Mouse (Mus musculus) E14TG2a.4 (cell line): ENCODE results near the gene Irf2bpl.

Experiments
- H3K27me3 ChIP-seq: 2 replicates; pipeline ENCODE4 v1.6.1; 2014; ENCODE audit warnings: low read length, control low read depth; ENCODE audit not compliant: insufficient read depth
- H3K36me3 ChIP-seq: 2 replicates; pipeline ENCODE4 v1.6.1; 2014; ENCODE audit warnings: low read length, control low read depth; ENCODE audit not compliant: insufficient read depth
- H3K4me1 ChIP-seq: replicated peaks from 2 replicates; pipeline ENCODE4 v1.6.1; 2014; ENCODE audit warnings: low read depth, low read length, control low read depth
- H3K4me3 ChIP-seq: replicated peaks from 2 replicates; pipeline ENCODE4 v1.5.1; 2014; ENCODE audit warnings: mild to moderate bottlenecking, low read length
- H3K9me3 ChIP-seq: 2 replicates; pipeline ENCODE4 v1.6.1; 2014; ENCODE audit warnings: low read length, control low read depth
- CTCF ChIP-seq: conservative IDR thresholded peaks from 2 replicates; pipeline ENCODE4 v1.5.1; 2014; ENCODE audit warnings: low read length
- NANOG ChIP-seq: IDR thresholded peaks from 2 replicates; pipeline ENCODE4 v1.6.1; 2014; ENCODE audit warnings: borderline replicate concordance, low read length, mixed read lengths
- POU5F1 ChIP-seq: IDR thresholded peaks from 2 replicates; pipeline ENCODE4 v1.6.1; 2014; ENCODE audit warnings: low read length, borderline replicate concordance

Irf2bpl gene

GRCm38 (mm10) chr12:86905203-86905602, 20.6 kb upstream of the Irf2bpl start:
- Histone ChIP-seq H3K9me3 (no peaks in the 10 kb centered on the region), H3K27me3 (no peaks in the 10 kb centered on the region), H3K4me3 (peak overlapping the region; percentile 21; the same call in 1 of the 2 replicates), H3K36me3 (no peaks in the 10 kb centered on the region), H3K4me1 (peaks cover 92% of the 10 kb centered on the region)
- no peak for TF ChIP-seq POU5F1
- no peak for TF ChIP-seq NANOG
- peak; percentile 92 for TF ChIP-seq CTCF

- peaks cover 92% of the 10 kb centered on the region for H3K4me1 ChIP-seq
- H3K36me3 ChIP-seq = no peaks in the 10 kb centered on the region
- H3K9me3 ChIP-seq = no peaks in the 10 kb centered on the region
- H3K27me3 ChIP-seq = no peaks in the 10 kb centered on the region
- TF ChIP-seq CTCF (no peak), POU5F1 (no peak), NANOG (no peak)
- peak overlapping the region; percentile 21 for H3K4me3 ChIP-seq
Measured at GRCm38 (mm10) chr12:86903828-86904806, 19.5 kb upstream of the Irf2bpl start.

GRCm38 (mm10) chr12:86899461-86900179, 15.0 kb upstream of the Irf2bpl start:
- H3K27me3 ChIP-seq = no peaks in the 10 kb centered on the region
- TF ChIP-seq POU5F1 (no peak), CTCF (no peak), NANOG (no peak)
- no peaks in the 10 kb centered on the region for H3K9me3 ChIP-seq
- H3K4me1 ChIP-seq = peaks cover 93% of the 10 kb centered on the region
- H3K4me3 ChIP-seq = peak overlapping the region; percentile 59
- H3K36me3 ChIP-seq = no peaks in the 10 kb centered on the region

- H3K4me1 ChIP-seq = peaks cover 88% of the 10 kb centered on the region
- H3K4me3 ChIP-seq = peak overlapping the region; percentile 39
- no peak for TF ChIP-seq POU5F1
- no peak for TF ChIP-seq CTCF
- TF ChIP-seq NANOG = no peak
- no peaks in the 10 kb centered on the region for H3K9me3 ChIP-seq
- no peaks in the 10 kb centered on the region for H3K36me3 ChIP-seq
- no peaks in the 10 kb centered on the region for H3K27me3 ChIP-seq
Measured at GRCm38 (mm10) chr12:86898448-86898847, 13.8 kb upstream of the Irf2bpl start.

GRCm38 (mm10) chr12:86897769-86898273, 13.2 kb upstream of the Irf2bpl start:
- no peaks in the 10 kb centered on the region for H3K36me3 ChIP-seq
- no peak for TF ChIP-seq POU5F1
- no peak for TF ChIP-seq CTCF
- TF ChIP-seq NANOG = no peak
- peaks cover 88% of the 10 kb centered on the region for H3K4me1 ChIP-seq
- H3K9me3 ChIP-seq = no peaks in the 10 kb centered on the region
- H3K27me3 ChIP-seq = no peaks in the 10 kb centered on the region
- H3K4me3 ChIP-seq = peak overlapping the region; percentile 39

- no peaks in the 10 kb centered on the region for H3K27me3 ChIP-seq
- TF ChIP-seq CTCF = no peak
- TF ChIP-seq NANOG = no peak
- no peak for TF ChIP-seq POU5F1
- H3K4me3 ChIP-seq = 0 out of 2 replicates have a peak overlapping the region, but pooled peaks have one; percentile 11
- no peaks in the 10 kb centered on the region for H3K9me3 ChIP-seq
- H3K36me3 ChIP-seq = no peaks in the 10 kb centered on the region
- peaks cover 89% of the 10 kb centered on the region for H3K4me1 ChIP-seq
Measured at GRCm38 (mm10) chr12:86896921-86897512, 12.4 kb upstream of the Irf2bpl start.

- Histone ChIP-seq H3K36me3 (no peaks in the 10 kb centered on the region), H3K9me3 (no peaks in the 10 kb centered on the region), H3K4me3 (0 out of 2 replicates have a peak overlapping the region, but pooled peaks have one; percentile 11), H3K4me1 (peaks cover 92% of the 10 kb centered on the region), H3K27me3 (no peaks in the 10 kb centered on the region)
- TF ChIP-seq CTCF = no peak
- no peak for TF ChIP-seq POU5F1
Measured at GRCm38 (mm10) chr12:86896441-86896890, 11.9 kb upstream of the Irf2bpl start.

- no peak for TF ChIP-seq CTCF
- TF ChIP-seq POU5F1 = no peak
- no peak for TF ChIP-seq NANOG
- H3K36me3 ChIP-seq = no peaks in the 10 kb centered on the region
Measured at GRCm38 (mm10) chr12:86895703-86896409, 11.3 kb upstream of the Irf2bpl start.

More at GRCm38 (mm10) chr12:86895703-86896409, 11.3 kb upstream of the Irf2bpl start:
- Histone ChIP-seq H3K27me3 (no peaks in the 10 kb centered on the region), H3K9me3 (no peaks in the 10 kb centered on the region), H3K4me1 (peaks cover 94% of the 10 kb centered on the region), H3K4me3 (peak overlapping the region; percentile 76)
